Mouse (Mus musculus): ENCODE measurements at regions not wholly inside any gene's neighbourhood (a gene's known extent, or its start where the extent isn't known, plus 50 kb on each side); places are given as distances from the start of the nearest gene placed in this dataset.

- CTCF ChIA-PET, result no interaction called here
Measured at GRCm38 (mm10) chr3:132237344-132237743, 152.3 kb downstream of the Dkk2 start.

DNA sequence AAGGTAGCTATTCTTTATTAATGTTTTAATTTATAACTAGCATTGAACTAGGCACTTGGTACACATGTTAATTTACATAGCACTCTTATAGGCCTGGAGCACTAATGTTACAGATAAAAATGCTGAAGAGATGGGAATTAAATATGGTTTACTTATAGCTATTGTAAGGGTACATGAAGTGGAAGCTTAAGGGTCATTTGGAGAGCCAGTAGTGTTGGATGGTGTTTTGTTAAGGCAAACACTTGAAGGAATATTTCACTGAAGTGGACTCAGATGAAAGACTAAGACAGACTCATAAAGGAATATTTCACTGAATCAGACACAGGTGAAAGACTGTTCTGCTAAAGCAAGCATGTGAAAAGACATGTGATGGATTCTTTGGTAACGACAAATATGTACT lies 172.7 kb downstream of the Dkk2 start:
- CTCF ChIA-PET, result no interaction called here

DNA sequence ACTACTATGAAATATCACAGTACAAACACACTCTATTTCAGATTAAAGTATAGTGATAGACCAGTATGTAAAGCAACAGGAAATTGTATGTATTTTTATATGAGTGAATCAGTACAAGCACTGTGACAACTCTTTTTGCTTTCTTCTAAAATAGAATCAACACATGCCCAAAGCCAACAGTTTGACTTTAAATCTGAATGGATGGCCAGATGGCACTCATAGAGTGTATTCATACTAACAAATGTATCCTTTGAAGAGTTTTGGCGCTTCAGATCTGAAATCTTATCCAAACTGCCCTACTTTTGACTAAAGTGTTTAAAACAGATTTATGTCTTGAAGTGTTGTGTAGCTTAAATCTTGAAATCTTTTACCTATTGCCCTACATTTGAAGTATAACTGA lies 184.5 kb downstream of the Dkk2 start:
- CTCF ChIA-PET, result no interaction called here

- CTCF ChIA-PET, result interaction anchor here (0.8 kb wide), 1 partner anchor 16 kb away, joined by 8 read pairs; no protein-coding TSS in a partner anchor
Measured at GRCm38 (mm10) chr3:132274786-132275185, 189.7 kb downstream of the Dkk2 start.

DNA sequence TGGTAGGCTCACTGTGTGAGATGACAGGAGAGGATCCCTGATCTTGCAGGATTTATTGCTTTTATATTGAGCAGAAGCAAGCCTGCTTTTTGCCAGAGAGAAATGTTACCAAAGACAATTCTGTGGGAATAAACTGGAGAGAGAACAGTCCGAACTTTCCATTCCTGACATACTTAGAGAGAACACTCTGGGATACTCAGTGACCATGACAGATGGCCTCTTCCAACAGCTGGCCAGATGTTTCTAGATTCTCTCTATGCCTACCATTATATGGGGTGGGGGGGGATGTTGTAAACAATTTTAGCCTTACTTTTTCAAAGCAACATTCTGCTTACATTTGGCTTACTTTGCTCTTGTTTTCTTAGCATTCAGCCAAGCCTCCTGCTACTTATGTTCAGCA lies 192.7 kb downstream of the Dkk2 start:
- CTCF ChIA-PET, result no interaction called here

GRCm38 (mm10) chr3:132287714-132288113 lies 202.6 kb downstream of the Dkk2 start:
- CTCF ChIA-PET, result no interaction called here

DNA sequence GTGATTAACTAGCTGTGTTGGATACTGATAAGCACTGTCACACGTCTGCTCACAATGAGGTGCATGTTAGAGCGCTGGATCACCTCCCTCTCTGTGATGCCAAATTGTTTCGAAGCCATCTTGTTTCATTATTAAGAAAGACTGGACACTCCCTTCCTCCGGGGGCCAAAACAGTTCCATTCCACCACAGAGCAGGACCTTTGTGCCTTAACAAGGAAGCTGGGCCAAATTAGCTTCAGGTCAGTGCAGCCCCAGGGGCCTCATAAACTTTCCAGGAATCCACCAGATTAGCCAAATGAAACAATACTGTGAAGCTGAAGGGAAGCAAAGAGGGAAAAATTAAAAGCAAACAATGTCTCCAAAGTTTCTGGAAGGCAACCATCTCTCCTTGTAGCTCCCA lies 241.9 kb downstream of the Dkk2 start:
- CTCF ChIA-PET, result no interaction called here

GRCm38 (mm10) chr3:132343625-132344024 lies 258.5 kb downstream of the Dkk2 start:
- CTCF ChIA-PET, result no interaction called here

DNA sequence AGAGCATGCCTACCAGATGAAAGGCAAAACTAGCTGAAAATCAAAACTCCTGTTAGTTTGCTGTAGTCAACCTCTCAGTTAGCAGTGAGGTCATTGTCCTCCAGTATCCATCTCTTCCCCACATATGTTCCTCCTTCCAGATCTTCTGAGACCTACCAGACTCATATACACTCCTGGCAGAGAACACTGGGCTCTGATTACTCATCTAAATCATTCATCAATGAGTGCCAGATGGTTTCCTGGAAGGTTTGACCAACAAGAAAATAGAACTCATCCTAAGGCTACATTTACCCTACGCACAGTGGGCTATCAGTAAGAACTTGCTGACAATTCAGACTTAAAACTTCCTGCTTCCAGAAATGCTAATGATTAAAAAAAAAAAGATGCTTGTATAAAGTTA lies 260.8 kb downstream of the Dkk2 start:
- CTCF ChIA-PET, result no interaction called here

DNA sequence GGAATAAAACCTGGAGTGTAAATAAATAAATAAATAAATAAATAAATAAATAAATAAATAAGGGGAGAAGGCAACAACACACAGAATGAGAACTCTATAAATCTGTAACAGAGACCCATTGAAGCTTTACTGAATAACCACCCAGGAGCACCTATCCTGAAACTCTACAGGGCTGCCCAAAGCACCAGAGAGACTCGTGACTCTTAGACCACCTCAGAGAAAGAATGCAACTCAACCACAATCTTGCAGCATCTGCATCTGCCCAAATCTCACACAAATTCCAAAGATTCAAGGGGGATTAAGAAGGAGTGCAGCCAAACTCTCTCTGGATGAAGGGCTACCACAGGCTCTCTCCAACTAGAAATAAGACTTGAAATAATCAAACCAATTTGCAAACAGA lies 264.5 kb downstream of the Dkk2 start:
- CTCF ChIA-PET, result no interaction called here

- CTCF ChIA-PET, result no interaction called here
Measured at GRCm38 (mm10) chr3:132353204-132353603, 268.1 kb downstream of the Dkk2 start.

GRCm38 (mm10) chr3:132359596-132359995 lies 270.0 kb upstream of the Gimd1 start:
- CTCF ChIA-PET, result no interaction called here

DNA sequence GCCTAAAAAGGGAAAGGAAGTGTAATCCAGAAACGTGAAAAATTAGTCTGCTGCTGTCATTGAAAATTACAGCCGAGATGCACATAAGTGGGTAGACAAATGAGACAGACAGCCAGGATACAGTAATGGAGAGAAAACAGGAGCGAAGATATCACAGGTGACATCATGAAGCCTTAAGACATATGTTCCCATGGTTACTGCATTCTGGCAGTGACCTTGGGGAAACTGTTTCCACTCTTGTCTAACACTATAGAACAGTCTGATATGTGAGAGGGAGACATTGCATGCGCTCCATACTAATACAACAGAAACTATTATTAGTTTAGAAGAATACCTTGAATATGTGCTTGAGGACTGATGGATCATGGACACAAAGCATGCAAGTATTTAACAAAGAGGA lies 254.0 kb upstream of the Gimd1 start:
- CTCF ChIA-PET, result no interaction called here

GRCm38 (mm10) chr3:132417742-132418141 lies 211.9 kb upstream of the Gimd1 start:
- CTCF ChIA-PET, result no interaction called here

- CTCF ChIA-PET, result no interaction called here
Measured at GRCm38 (mm10) chr3:132425819-132426671, 203.6 kb upstream of the Gimd1 start.

- CTCF ChIA-PET, result no interaction called here
Measured at GRCm38 (mm10) chr3:132427244-132427643, 202.4 kb upstream of the Gimd1 start.

GRCm38 (mm10) chr3:132428148-132428547 lies 201.5 kb upstream of the Gimd1 start:
- CTCF ChIA-PET, result no interaction called here

- CTCF ChIA-PET, result no interaction called here
Measured at GRCm38 (mm10) chr3:132431805-132432204, 197.8 kb upstream of the Gimd1 start.

DNA sequence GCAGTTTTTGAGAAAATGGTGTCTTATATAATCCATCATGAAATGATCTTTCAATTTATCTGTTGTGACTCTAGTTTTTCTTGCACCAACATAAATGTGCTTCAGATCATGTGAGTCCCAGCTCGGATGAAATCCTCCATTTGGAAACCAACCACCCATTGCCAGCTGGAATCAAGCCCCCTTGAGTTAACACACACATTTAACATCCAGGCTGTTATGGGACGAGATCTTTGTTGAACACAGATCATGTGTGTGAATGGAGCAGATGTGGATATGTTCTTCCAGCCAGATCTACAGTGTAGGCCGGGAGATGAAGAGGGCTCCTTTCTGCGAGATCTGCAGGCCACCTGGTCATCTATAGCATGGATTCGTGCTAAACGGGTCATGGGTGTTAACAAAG lies 188.4 kb upstream of the Gimd1 start:
- CTCF ChIA-PET, result no interaction called here

DNA sequence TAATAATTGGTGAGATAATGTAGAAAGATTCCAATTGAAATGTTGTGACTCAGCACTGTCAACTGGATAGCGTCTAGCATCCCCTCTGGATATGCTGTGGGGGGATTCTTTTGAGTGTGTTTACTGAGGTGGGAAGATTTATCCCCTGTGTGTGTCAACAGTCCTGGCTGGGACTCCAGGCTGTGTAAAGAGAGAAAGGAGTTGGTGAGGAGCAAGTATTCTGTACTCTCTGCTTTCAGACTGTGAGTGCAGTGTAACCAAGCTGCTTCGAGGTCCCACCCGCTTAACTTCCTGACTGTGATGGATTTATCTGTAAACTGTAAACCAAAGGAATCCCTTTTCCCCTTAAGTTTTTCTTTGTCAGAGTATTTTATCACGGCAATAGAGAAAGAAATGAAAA lies 175.7 kb upstream of the Gimd1 start:
- CTCF ChIA-PET, result no interaction called here

DNA sequence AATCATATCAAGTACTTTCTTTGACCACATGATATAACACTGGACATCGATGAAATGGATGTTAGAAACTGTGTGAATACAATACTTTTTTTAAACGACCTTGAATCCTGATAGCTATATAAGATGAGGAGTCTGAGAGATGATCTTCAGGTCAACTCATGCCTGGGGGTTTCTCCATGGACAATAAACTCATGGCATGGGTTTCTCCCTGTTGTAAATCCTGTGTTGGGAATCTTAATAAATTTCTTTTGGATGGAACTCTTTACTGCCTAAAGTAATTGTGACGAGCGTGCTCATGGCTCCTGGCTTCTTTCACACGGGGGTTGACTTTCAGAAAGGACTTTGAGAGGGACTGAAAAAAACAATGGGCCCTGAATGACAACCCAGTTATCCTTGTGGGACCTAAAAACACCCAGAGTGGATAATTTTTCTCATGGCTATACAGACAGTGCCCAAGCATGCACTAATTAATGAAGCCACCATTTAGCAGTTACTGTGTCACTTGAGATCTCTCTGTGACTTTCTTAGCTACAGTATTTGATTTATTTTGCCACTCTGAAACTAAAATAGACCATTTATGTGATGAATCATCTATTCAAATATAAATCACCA lies 167.2 kb upstream of the Gimd1 start:
- CTCF ChIA-PET, result no interaction called here

DNA sequence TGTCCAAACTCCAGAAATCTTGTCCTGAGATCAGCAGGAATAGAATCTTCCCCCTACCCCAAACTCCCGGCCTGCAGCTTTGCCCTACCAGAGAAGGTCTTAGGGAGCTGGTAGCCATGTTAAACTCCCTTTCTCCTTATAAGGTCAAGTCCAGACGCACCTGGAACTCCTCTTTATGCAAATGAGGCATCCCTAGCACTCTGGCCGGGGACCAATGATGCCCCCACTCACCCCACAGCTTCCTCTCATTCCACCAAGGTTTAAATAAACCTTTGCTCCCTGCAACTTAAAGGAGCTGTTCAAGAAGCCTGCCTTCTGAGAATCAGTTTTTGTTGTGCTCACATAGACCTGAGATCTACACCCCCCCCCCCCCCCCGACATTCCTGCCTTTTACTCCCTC lies 158.6 kb upstream of the Gimd1 start:
- CTCF ChIA-PET, result no interaction called here

DNA sequence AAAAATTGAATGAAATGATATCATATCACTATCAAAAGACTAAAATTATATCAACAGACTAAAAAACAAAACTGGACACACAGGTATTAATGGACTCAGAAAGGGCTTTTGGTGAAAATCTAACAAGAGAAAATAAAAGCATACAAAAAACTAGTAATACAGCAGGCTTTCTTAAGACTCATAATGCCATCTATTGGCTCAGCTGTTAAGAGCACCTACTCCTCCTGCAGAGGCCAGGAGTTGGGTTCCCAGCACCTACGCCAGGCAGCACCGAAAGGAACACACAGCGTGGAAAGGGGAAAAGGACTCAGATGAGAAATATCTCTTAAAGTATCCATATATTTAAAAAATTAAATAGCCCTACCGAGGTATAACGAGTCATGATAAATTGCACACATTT lies 151.9 kb upstream of the Gimd1 start:
- CTCF ChIA-PET, result no interaction called here

- CTCF ChIA-PET, result no interaction called here
Measured at GRCm38 (mm10) chr3:132479275-132479674, 150.3 kb upstream of the Gimd1 start.

All from spleen, embryonic (tissue).